In genomic region chr2:64096176-64096575, GRCm38 (mm10) we compare ENCODE assay signal across 9 mouse cellular contexts. TPM values are rescaled to one million over a fixed set of nuclear protein-coding genes. Genes with fewer than 3 reads are reported as not detected.
DNase-seq lines count a peak whose midpoint lies in the region; ATAC-seq and TF ChIP-seq lines count a peak whose summit lies in the region.
"Had no signal": no experiment of that assay in that cellular context is flagged by ENCODE, and none has a peak within 500 bp of the region (broad histone marks: within the 10 kb centered on the region; RNA-seq: fewer than 3 reads in every experiment).

No protein-coding gene starts in this region.

- H3K4me3 ChIP-seq in gastrocnemius, adult 2 months = peak overlapping the region; percentile 15
- H3K4me3 ChIP-seq in neural tube, embryonic 11.5 days (ENCODE audit: low read depth, low read length) = peak overlapping the region; percentile 76
- H3K4me3 ChIP-seq in liver, embryonic 12.5 days = 0 out of 2 replicates have a peak overlapping the region, but pooled peaks have one; percentile 9

- no peaks in the 10 kb centered on the region for H3K9me3 ChIP-seq in neural tube, embryonic 11.5 days (ENCODE audit: control insufficient read depth, low read length)
- no peaks in the 10 kb centered on the region for H3K9me3 ChIP-seq in liver, embryonic 12.5 days (replicated peaks)

- WGBS in neural tube, embryonic 11.5 days = 33% methylated on average over 5 of the region's 5 CpGs
- 58% methylated on average over 5 of the region's 5 CpGs for WGBS in liver, embryonic 12.5 days (ENCODE audit: insufficient replicate concordance)

- no peak overlapping the region for H3K27ac ChIP-seq in gastrocnemius, adult 2 months
- no peak overlapping the region for H3K27ac ChIP-seq in neural tube, embryonic 11.5 days (ENCODE audit: low read depth, low read length)
- no peak overlapping the region for H3K27ac ChIP-seq in liver, embryonic 12.5 days

- no peak for TF ChIP-seq CTCF in gastrocnemius, adult 2 months (IDR thresholded peaks at IDR 0.05)

- no peaks in the 10 kb centered on the region for H3K36me3 ChIP-seq in neural tube, embryonic 11.5 days (ENCODE audit: control insufficient read depth, insufficient read depth, low read length)
- no peaks in the 10 kb centered on the region for H3K36me3 ChIP-seq in liver, embryonic 12.5 days

- H3K4me1 ChIP-seq in neural tube, embryonic 11.5 days (ENCODE audit: control insufficient read depth, insufficient read depth, low read length) = peaks cover 7% of the 10 kb centered on the region; the same call in 1 of the 2 replicates
- H3K4me1 ChIP-seq in liver, embryonic 12.5 days = no peaks in the 10 kb centered on the region

- ATAC-seq in neural tube, embryonic 11.5 days (ENCODE audit: insufficient read depth, low FRiP score, low TSS enrichment) = no peak
- ATAC-seq in liver, embryonic 12.5 days = no peak

- no peak for DNase-seq in gastrocnemius, adult 2 months
- no peak for DNase-seq in gastrocnemius, adult 18-20 months (ENCODE audit: low spot score)
- DNase-seq in neural tube, embryonic 11.5 days (ENCODE audit: low spot score) = no peak
- no peak for DNase-seq in neural tube, embryonic 10.5 days (ENCODE audit: extremely low spot score, low spot score)
- no peak for DNase-seq in adrenal gland, postnatal 14 days
- DNase-seq in gastrocnemius, adult 8-10 months (ENCODE audit: low spot score in 2 of 2) = no peak
- no peak for DNase-seq in gastrocnemius, postnatal 4 days (ENCODE audit: low spot score in 2 of 2)

- no peak overlapping the region for H3K9ac ChIP-seq in neural tube, embryonic 11.5 days (ENCODE audit: low read length)
- no peak overlapping the region for H3K9ac ChIP-seq in liver, embryonic 12.5 days

- peak overlapping the region; percentile 75 for H3K4me2 ChIP-seq in neural tube, embryonic 11.5 days (ENCODE audit: low read depth)
- H3K4me2 ChIP-seq in liver, embryonic 12.5 days = peak overlapping the region; percentile 67

- H3K27me3 ChIP-seq in neural tube, embryonic 11.5 days (ENCODE audit: control insufficient read depth, insufficient read depth, low read length) = no peaks in the 10 kb centered on the region
- peaks cover 33% of the 10 kb centered on the region for H3K27me3 ChIP-seq in liver, embryonic 12.5 days (replicated peaks)

- intact Hi-C loops in gastrocnemius, adult 2 months (cut with DNase I) = no loop called here

RNA-seq across cellular contexts. Expression of gene Fign, which starts 1.7 kb away (rescaled TPM):
- 1 to 10 TPM; 2.5 to 5.2 TPM for total RNA-seq in gastrocnemius, adult 2 months (2021)
- total RNA-seq in gastrocnemius, adult 18-20 months (2021) = 1 to 10 TPM; 2.4 to 2.9 TPM
- polyA plus RNA-seq in neural tube, embryonic 11.5 days (2014; fragmentation: Nextera tagmentation; extraction: Ambion mirVana) = 17.5 and 18.1 TPM in 2 replicates
- 3.2 and 3.9 TPM in 2 replicates for polyA plus RNA-seq in liver, embryonic 12.5 days (2016; fragmentation: Nextera tagmentation; extraction: Ambion mirVana)
- 3.8 and 5.2 TPM in 2 replicates for total RNA-seq in adrenal gland, postnatal 14 days (2021)
- total RNA-seq in gastrocnemius, adult 8-10 months (2022) = 1 to 10 TPM; 2.5 to 3.4 (median 2.9) TPM
- total RNA-seq in gastrocnemius, postnatal 4 days (2021) = 1 to 10 TPM; 7.6 to 7.9 TPM
- total RNA-seq: neutrophil, adult 5-6 weeks had no signal

Comparison
In these comparisons a context has a peak if more than half of its experiments do, and no peak if none do; other contexts are left out.
1. H3K4me3 ChIP-seq: peak in every context shown above with its lines; median percentile 76 in neural tube, embryonic 11.5 days; 15 in gastrocnemius, adult 2 months; 9 in liver, embryonic 12.5 days.